Mouse (Mus musculus): ENCODE measurements around the gene Tbkbp1. TPM values are rescaled to one million over a fixed set of nuclear protein-coding genes. Genes with fewer than 3 reads are reported as not detected.

The Tbkbp1 gene
- polyA plus RNA-seq, 1 experiment, result 3.1 TPM

- 58% methylated on average over 2 of the region's 2 CpGs for WGBS
- DNase-seq (ENCODE audit: low read depth, low spot score), result no peak
Measured at GRCm38 (mm10) chr11:97131683-97132082, 19.6 kb downstream of the Tbkbp1 start.

- no peak for DNase-seq (ENCODE audit: low read depth, low spot score)
- 66% methylated on average over 7 of the region's 7 CpGs for WGBS
Measured at GRCm38 (mm10) chr11:97130318-97130717, 21.0 kb downstream of the Tbkbp1 start.

GRCm38 (mm10) chr11:97128956-97129355 lies 22.3 kb downstream of the Tbkbp1 start:
- no peak for DNase-seq (ENCODE audit: low read depth, low spot score)
- 76% methylated on average over 3 of the region's 3 CpGs for WGBS

GRCm38 (mm10) chr11:97127470-97128223 lies 23.6 kb downstream of the Tbkbp1 start:
- no peak for DNase-seq (ENCODE audit: low read depth, low spot score)
- WGBS, result 31% methylated on average over 19 of the region's 19 CpGs

GRCm38 (mm10) chr11:97126645-97127468 lies 24.4 kb downstream of the Tbkbp1 start:
- DNase-seq (ENCODE audit: low read depth, low spot score), result peak; percentile 40
- under 1% methylated on average over 32 of the region's 32 CpGs for WGBS

- WGBS, result 70% methylated on average over 10 of the region's 10 CpGs
- DNase-seq (ENCODE audit: low read depth, low spot score), result no peak
Measured at GRCm38 (mm10) chr11:97124266-97125036, 26.8 kb downstream of the Tbkbp1 start.

- WGBS, result 25% methylated on average over 11 of the region's 11 CpGs
- no peak for DNase-seq (ENCODE audit: low read depth, low spot score)
Measured at GRCm38 (mm10) chr11:97123282-97123890, 27.9 kb downstream of the Tbkbp1 start.

GRCm38 (mm10) chr11:97120641-97121040 lies 30.7 kb downstream of the Tbkbp1 start:
- 73% methylated on average over 3 of the region's 3 CpGs for WGBS
- no peak for DNase-seq (ENCODE audit: low read depth, low spot score)

GRCm38 (mm10) chr11:97120221-97120620 lies 31.1 kb downstream of the Tbkbp1 start:
- no peak for DNase-seq (ENCODE audit: low read depth, low spot score)
- 62% methylated on average over 10 of the region's 10 CpGs for WGBS

- DNase-seq (ENCODE audit: low read depth, low spot score), result no peak
- 10% methylated on average over 11 of the region's 11 CpGs for WGBS
Measured at GRCm38 (mm10) chr11:97115797-97116196, 35.5 kb downstream of the Tbkbp1 start.

GRCm38 (mm10) chr11:97114671-97115601 lies 36.4 kb downstream of the Tbkbp1 start, which contains the start of gene Tbx21:
Gene Tbx21, minus strand, starts transcription at chr11:97115331.
- under 1% methylated on average over 87 of the region's 87 CpGs for WGBS

GRCm38 (mm10) chr11:97112519-97113125 lies 38.7 kb downstream of the Tbkbp1 start:
- no peak for DNase-seq (ENCODE audit: low read depth, low spot score)
- 82% methylated on average over 9 of the region's 9 CpGs for WGBS

More at GRCm38 (mm10) chr11:97114671-97115601, 36.4 kb downstream of the Tbkbp1 start, which contains the start of gene Tbx21:
- DNase-seq (ENCODE audit: low read depth, low spot score), result no peak

- WGBS, result 76% methylated on average over 16 of the region's 16 CpGs
- no peak for DNase-seq (ENCODE audit: low read depth, low spot score)
Measured at GRCm38 (mm10) chr11:97108976-97109375, 42.3 kb downstream of the Tbkbp1 start.

- WGBS, result 88% methylated on average over 9 of the region's 9 CpGs
- no peak for DNase-seq (ENCODE audit: low read depth, low spot score)
Measured at GRCm38 (mm10) chr11:97104091-97104483, 47.2 kb downstream of the Tbkbp1 start.

- 91% methylated on average over 10 of the region's 10 CpGs for WGBS
- no peak for DNase-seq (ENCODE audit: low read depth, low spot score)
Measured at GRCm38 (mm10) chr11:97103163-97104090, 47.9 kb downstream of the Tbkbp1 start.

GRCm38 (mm10) chr11:97101722-97102121 lies 49.6 kb downstream of the Tbkbp1 start:
- WGBS, result 16% methylated on average over 9 of the region's 9 CpGs
- no peak for DNase-seq (ENCODE audit: low read depth, low spot score)

- no peak for DNase-seq (ENCODE audit: low read depth, low spot score)
Measured at GRCm38 (mm10) chr11:97098791-97099190, 52.5 kb downstream of the Tbkbp1 start.

More at GRCm38 (mm10) chr11:97098791-97099190, 52.5 kb downstream of the Tbkbp1 start:
- 16% methylated on average over 18 of the region's 18 CpGs for WGBS

All from large intestine, adult 2 months (tissue).